ENCODE assay signal across 29 mouse cellular contexts in genomic region chr6:119520731-119521130, GRCm38 (mm10). TPM values are rescaled to one million over a fixed set of nuclear protein-coding genes. Genes with fewer than 3 reads are reported as not detected.
A peak's percentile ranks its signal among the peaks of the same experiment; 100 is the strongest.
DNase-seq lines count a peak whose midpoint lies in the region; ATAC-seq lines count a peak whose summit lies in the region.
"Had no signal": no experiment of that assay in that cellular context is flagged by ENCODE, and none has a peak within 500 bp of the region (broad histone marks: within the 10 kb centered on the region; RNA-seq: fewer than 3 reads in every experiment).

No protein-coding gene starts in this region.

- H3K9me3 ChIP-seq in heart, embryonic 12.5 days (replicated peaks): no peaks in the 10 kb centered on the region
- H3K9me3 ChIP-seq in hindbrain, embryonic 10.5 days: no peaks in the 10 kb centered on the region
- peaks cover 10% of the 10 kb centered on the region; the same call in 1 of the 2 replicates for H3K9me3 ChIP-seq in hindbrain, embryonic 14.5 days (ENCODE audit: control insufficient read depth, low read length)
- no peaks in the 10 kb centered on the region for H3K9me3 ChIP-seq in intestine, embryonic 16.5 days (ENCODE audit: control insufficient read depth, low read length)
- H3K9me3 ChIP-seq: embryonic facial prominence, embryonic 13.5 days; forebrain, embryonic 15.5 days; hindbrain, embryonic 15.5 days; limb, embryonic 10.5 days; limb, embryonic 15.5 days had no signal

- H3K27me3 ChIP-seq in heart, embryonic 12.5 days (replicated peaks): no peaks in the 10 kb centered on the region
- H3K27me3 ChIP-seq in hindbrain, embryonic 10.5 days (ENCODE audit: insufficient read depth, poor library complexity, severe bottlenecking): no peaks in the 10 kb centered on the region
- no peaks in the 10 kb centered on the region for H3K27me3 ChIP-seq in hindbrain, embryonic 14.5 days (ENCODE audit: control insufficient read depth, insufficient read depth, low read length)
- H3K27me3 ChIP-seq in intestine, embryonic 16.5 days (replicated peaks; ENCODE audit: control insufficient read depth, insufficient read depth, low read length): no peaks in the 10 kb centered on the region
- H3K27me3 ChIP-seq: embryonic facial prominence, embryonic 13.5 days; forebrain, embryonic 15.5 days; hindbrain, embryonic 15.5 days; limb, embryonic 15.5 days; neural tube, embryonic 13.5 days had no signal

- no peaks in the 10 kb centered on the region for H3K36me3 ChIP-seq in heart, embryonic 12.5 days
- no peaks in the 10 kb centered on the region for H3K36me3 ChIP-seq in hindbrain, embryonic 10.5 days
- H3K36me3 ChIP-seq in hindbrain, embryonic 14.5 days (replicated peaks; ENCODE audit: control insufficient read depth, insufficient read depth): no peaks in the 10 kb centered on the region
- H3K36me3 ChIP-seq in intestine, embryonic 16.5 days (ENCODE audit: control insufficient read depth, insufficient read depth, low read length): no peaks in the 10 kb centered on the region
- H3K36me3 ChIP-seq: embryonic facial prominence, embryonic 13.5 days; forebrain, embryonic 15.5 days; hindbrain, embryonic 15.5 days; limb, embryonic 15.5 days; neural tube, embryonic 13.5 days had no signal

- H3K4me1 ChIP-seq in heart, embryonic 12.5 days (replicated peaks): peaks cover 24% of the 10 kb centered on the region
- H3K4me1 ChIP-seq in hindbrain, embryonic 10.5 days (replicated peaks): peaks cover 35% of the 10 kb centered on the region
- no peaks in the 10 kb centered on the region; the same call in 1 of the 2 replicates for H3K4me1 ChIP-seq in hindbrain, embryonic 14.5 days (replicated peaks; ENCODE audit: control insufficient read depth, insufficient read depth, low read length)
- no peaks in the 10 kb centered on the region for H3K4me1 ChIP-seq in intestine, embryonic 16.5 days (ENCODE audit: control insufficient read depth, insufficient read depth, low read length)

- no peak overlapping the region for H3K9ac ChIP-seq in heart, embryonic 12.5 days
- H3K9ac ChIP-seq in hindbrain, embryonic 14.5 days: no peak overlapping the region
- no peak overlapping the region for H3K9ac ChIP-seq in intestine, embryonic 16.5 days (ENCODE audit: low read depth, low read length)
- H3K9ac ChIP-seq: embryonic facial prominence, embryonic 13.5 days; forebrain, embryonic 15.5 days; hindbrain, embryonic 15.5 days; limb, embryonic 15.5 days; liver, embryonic 14.5 days; neural tube, embryonic 13.5 days had no signal

- H3K4me2 ChIP-seq in heart, embryonic 12.5 days: no peak overlapping the region
- no peak overlapping the region for H3K4me2 ChIP-seq in hindbrain, embryonic 14.5 days (replicated peaks)
- H3K4me2 ChIP-seq in intestine, embryonic 16.5 days (ENCODE audit: low read depth, low read length): no peak overlapping the region
- H3K4me2 ChIP-seq: embryonic facial prominence, embryonic 13.5 days; forebrain, embryonic 15.5 days; hindbrain, embryonic 15.5 days; limb, embryonic 15.5 days; neural tube, embryonic 13.5 days had no signal

- DNase-seq in heart, adult 8-10 months (ENCODE audit: low spot score): no peak
- DNase-seq in hindbrain, embryonic 10.5 days (ENCODE audit: low spot score): peak; percentile 22
- no peak for DNase-seq in hindbrain, embryonic 14.5 days (ENCODE audit: low spot score)
- DNase-seq in ZHBTc4 (ENCODE audit: low read depth, low spot score): peak; percentile 29
- peak; percentile 42 for DNase-seq in embryo, embryonic 11 days
- DNase-seq in right cerebral cortex, postnatal 25 days: no peak
- DNase-seq: cerebellum, adult 11 months; cerebellum, adult 9-11 months; gastrocnemius, postnatal 25 days; heart, adult 11 months; heart, postnatal 4 days; kidney, adult 18-20 months; lung, adult 2 months; lung, postnatal 14 days; thymus, postnatal 4 days had no signal

- H3K4me3 ChIP-seq in heart, embryonic 12.5 days: no peak overlapping the region
- H3K4me3 ChIP-seq in hindbrain, embryonic 10.5 days: no peak overlapping the region
- H3K4me3 ChIP-seq in hindbrain, embryonic 14.5 days (replicated peaks; ENCODE audit: low read length): no peak overlapping the region
- no peak overlapping the region for H3K4me3 ChIP-seq in intestine, embryonic 16.5 days (ENCODE audit: low read length)
- H3K4me3 ChIP-seq: embryonic facial prominence, embryonic 13.5 days; forebrain, embryonic 10.5 days; forebrain, embryonic 15.5 days; hindbrain, embryonic 15.5 days; layer of hippocampus, adult 2 months; limb, embryonic 10.5 days; limb, embryonic 15.5 days; neural tube, embryonic 13.5 days had no signal

- H3K27ac ChIP-seq in heart, embryonic 12.5 days (ENCODE audit: poor library complexity, severe bottlenecking): peak overlapping the region; percentile 48; the same call in 1 of the 2 replicates
- no peak overlapping the region for H3K27ac ChIP-seq in hindbrain, embryonic 10.5 days
- no peak overlapping the region for H3K27ac ChIP-seq in hindbrain, embryonic 14.5 days
- no peak overlapping the region for H3K27ac ChIP-seq in intestine, embryonic 16.5 days (ENCODE audit: low read length)
- H3K27ac ChIP-seq: embryonic facial prominence, embryonic 13.5 days; forebrain, embryonic 10.5 days; hindbrain, embryonic 15.5 days; layer of hippocampus, adult 2 months; limb, embryonic 10.5 days; limb, embryonic 15.5 days; liver, embryonic 14.5 days had no signal

- 34% methylated on average over 9 of the region's 9 CpGs for WGBS in heart, embryonic 12.5 days
- WGBS in hindbrain, embryonic 10.5 days: 23% methylated on average over 9 of the region's 9 CpGs
- 22% methylated on average over 9 of the region's 9 CpGs for WGBS in hindbrain, embryonic 14.5 days
- WGBS in intestine, embryonic 16.5 days: 42% methylated on average over 9 of the region's 9 CpGs

- ATAC-seq in heart, embryonic 12.5 days (ENCODE audit: insufficient number of reproducible peaks, low FRiP score): no peak
- no peak for ATAC-seq in hindbrain, embryonic 14.5 days (ENCODE audit: low FRiP score)
- ATAC-seq in intestine, embryonic 16.5 days: no peak
- ATAC-seq: CD4-positive, CD25-positive, alpha-beta regulatory T cell, adult 4 months; inflammation-experienced regulatory T-cells, adult 6 months had no signal

RNA-seq across cellular contexts. Expression of gene Wnt5b, which starts 23.4 kb away (rescaled TPM):
- 8.9 and 9.2 TPM in 2 replicates for polyA plus RNA-seq in heart, embryonic 12.5 days (2016; fragmentation: Nextera tagmentation; extraction: Ambion mirVana)
- 1 to 10 TPM; 1.6 to 3.8 (median 2.5) TPM for total RNA-seq in heart, adult 8-10 months (2022)
- polyA plus RNA-seq in hindbrain, embryonic 10.5 days (2016; fragmentation: Nextera tagmentation; extraction: Ambion mirVana): 7.9 and 8.8 TPM in 2 replicates
- 6.3 and 6.6 TPM in 2 replicates for polyA plus RNA-seq in hindbrain, embryonic 14.5 days (2014; fragmentation: Nextera tagmentation; extraction: Ambion mirVana)
- polyA plus RNA-seq in intestine, embryonic 16.5 days (2015; fragmentation: Nextera tagmentation; extraction: Ambion mirVana): 4.0 and 4.8 TPM in 2 replicates
- total RNA-seq: common myeloid progenitor, adult 5-6 weeks had no signal

RNA-seq across cellular contexts. Expression of gene Fbxl14, which starts 41.3 kb away (rescaled TPM):
- 4.0 and 4.1 TPM in 2 replicates for polyA plus RNA-seq in heart, embryonic 12.5 days (2016; fragmentation: Nextera tagmentation; extraction: Ambion mirVana)
- 10 to 100 TPM; 14.7 to 18.1 (median 16.2) TPM for total RNA-seq in heart, adult 8-10 months (2022)
- 3.1 and 3.4 TPM in 2 replicates for polyA plus RNA-seq in hindbrain, embryonic 10.5 days (2016; fragmentation: Nextera tagmentation; extraction: Ambion mirVana)
- polyA plus RNA-seq in hindbrain, embryonic 14.5 days (2014; fragmentation: Nextera tagmentation; extraction: Ambion mirVana): 3.1 and 4.6 TPM in 2 replicates
- polyA plus RNA-seq in intestine, embryonic 16.5 days (2015; fragmentation: Nextera tagmentation; extraction: Ambion mirVana): 3.7 and 4.1 TPM in 2 replicates

Comparison
In these comparisons a context has a peak if more than half of its experiments do, and no peak if none do; other contexts are left out.
1. DNase-seq: peak in hindbrain, embryonic 10.5 days (single experiment), ZHBTc4 (single experiment) and embryo, embryonic 11 days (single experiment); none in heart, adult 8-10 months (single experiment), hindbrain, embryonic 14.5 days (single experiment) and right cerebral cortex, postnatal 25 days (single experiment).